Mouse (Mus musculus) midbrain, embryonic 12.5 days (tissue): ENCODE measurements at regions not wholly inside any gene's neighbourhood (a gene's known extent, or its start where the extent isn't known, plus 50 kb on each side); places are given as distances from the start of the nearest gene placed in this dataset.
A peak's percentile ranks its signal among the peaks of the same experiment; 100 is the strongest.

Source experiments
- ATAC-seq: fragments of 200-750 bp; cut with Nextera tagmentation; 2 replicates; pipeline ENCODE4 v1.8.0; 2017; ENCODE audit warnings: low read depth, moderate TSS enrichment, moderate library complexity; ENCODE audit not compliant: low FRiP score
- H3K27ac ChIP-seq: fragments of 300-500 bp; sonication (generic); replicated peaks from 2 replicates; pipeline ENCODE4 v1.5.1; 2016; ENCODE audit warnings: mild to moderate bottlenecking
- H3K27me3 ChIP-seq: fragments of 300-500 bp; sonication (generic); 2 replicates; pipeline ENCODE4 v1.6.1; 2016; ENCODE audit warnings: mild to moderate bottlenecking
- H3K36me3 ChIP-seq: fragments of 300-500 bp; sonication (generic); 2 replicates; pipeline ENCODE4 v1.6.1; 2016
- H3K4me1 ChIP-seq: fragments of 300-500 bp; sonication (generic); 2 replicates; pipeline ENCODE4 v1.6.1; 2016
- H3K4me2 ChIP-seq: fragments of 300-500 bp; sonication (generic); replicated peaks from 2 replicates; pipeline ENCODE4 v1.6.1; 2016; ENCODE audit warnings: mild to moderate bottlenecking, moderate library complexity
- H3K4me3 ChIP-seq: fragments of 300-500 bp; sonication (generic); 2 replicates; pipeline ENCODE4 v1.5.1; 2016; ENCODE audit warnings: mild to moderate bottlenecking
- H3K9ac ChIP-seq: fragments of 300-500 bp; sonication (generic); replicated peaks from 2 replicates; pipeline ENCODE4 v1.6.1; 2016; ENCODE audit warnings: mild to moderate bottlenecking, moderate library complexity
- H3K9me3 ChIP-seq: fragments of 300-500 bp; sonication (generic); 2 replicates; pipeline ENCODE4 v1.6.1; 2016; ENCODE audit warnings: mild to moderate bottlenecking
- WGBS: fragments of 180-500 bp; shearing (Covaris S2); methylation state at CpG from one replicate; pipeline ENCODE4 v1.1.7; 2016; 5-methylcytosine and 5-hydroxymethylcytosine counted together

DNA sequence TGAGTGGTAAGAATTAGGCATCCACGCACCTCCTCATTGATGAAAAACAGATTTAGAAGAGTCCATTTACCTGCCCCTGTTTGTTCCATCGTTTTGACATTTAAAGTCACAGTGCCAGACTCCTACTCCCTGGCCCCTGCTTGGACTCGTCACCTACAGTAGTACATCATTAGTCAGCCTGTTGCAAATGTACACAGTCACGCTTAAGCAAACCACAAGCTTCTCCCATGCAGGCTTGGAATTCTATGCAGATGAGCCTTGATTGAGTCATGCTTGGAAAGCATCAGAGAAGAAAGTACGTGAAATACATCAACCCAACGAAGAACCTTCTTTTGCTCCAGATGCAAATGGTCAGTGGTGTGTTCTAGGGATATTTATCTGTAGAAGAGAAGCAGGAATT, 233.8 kb downstream of the Spry2 start:
- Histone ChIP-seq H3K27me3 (no peaks in the 10 kb centered on the region), H3K36me3 (no peaks in the 10 kb centered on the region), H3K4me1 (peaks cover 14% of the 10 kb centered on the region; the same call in 1 of the 2 replicates), H3K4me2 (no peak overlapping the region), H3K4me3 (no peak overlapping the region), H3K9ac (no peak overlapping the region), H3K27ac (no peak overlapping the region), H3K9me3 (no peaks in the 10 kb centered on the region)
- WGBS, result 93% methylated on average over 6 of the region's 6 CpGs
- ATAC-seq, result no peak

DNA sequence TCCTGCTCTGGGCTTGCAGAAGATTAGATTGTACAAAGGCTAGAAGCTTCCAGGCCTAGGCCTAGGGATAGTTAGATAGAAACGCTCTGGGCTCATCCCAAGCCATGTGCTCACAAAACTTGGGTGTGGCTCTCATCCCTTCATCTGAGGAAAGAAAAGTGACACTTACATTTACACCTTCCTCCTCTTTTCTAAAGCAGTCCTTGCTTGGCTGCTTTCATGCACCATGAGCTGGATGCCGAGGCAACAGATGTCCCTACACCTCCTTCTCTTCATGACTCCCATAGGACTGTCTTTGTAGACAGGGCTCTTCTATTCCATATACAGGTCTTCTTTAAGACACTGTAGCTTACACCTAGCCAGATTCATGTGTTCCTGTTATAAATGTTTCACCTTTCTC, 238.3 kb downstream of the Spry2 start:
- Histone ChIP-seq H3K4me1 (peaks cover 6% of the 10 kb centered on the region; the same call in 1 of the 2 replicates), H3K4me2 (no peak overlapping the region), H3K36me3 (no peaks in the 10 kb centered on the region), H3K27ac (no peak overlapping the region), H3K4me3 (no peak overlapping the region), H3K9ac (no peak overlapping the region), H3K9me3 (no peaks in the 10 kb centered on the region), H3K27me3 (no peaks in the 10 kb centered on the region)
- no peak for ATAC-seq
- 95% methylated on average over 2 of the region's 2 CpGs for WGBS

DNA sequence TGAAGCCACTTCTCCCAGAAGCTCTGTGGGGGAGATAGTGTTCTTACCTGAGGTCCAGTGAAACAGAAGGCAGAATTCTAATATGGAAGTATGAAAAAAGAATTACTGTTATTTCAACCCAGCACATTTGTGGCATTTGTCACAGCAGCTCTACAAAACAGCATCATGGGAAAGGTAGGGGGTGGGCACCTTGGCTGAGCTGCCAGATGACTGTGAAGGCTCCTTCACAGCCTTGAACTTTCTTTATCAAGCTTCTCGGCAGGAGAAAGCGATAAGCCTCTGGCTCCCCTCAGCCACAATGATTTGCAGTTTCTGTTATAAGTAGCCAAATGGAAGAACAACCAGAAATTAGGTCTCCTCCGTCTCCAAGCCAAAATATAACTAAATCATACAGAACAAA, 249.5 kb downstream of the Spry2 start:
- H3K9me3 ChIP-seq, result no peaks in the 10 kb centered on the region; the same call in 1 of the 2 replicates
- H3K4me2 ChIP-seq, result no peak overlapping the region
- H3K27me3 ChIP-seq, result no peaks in the 10 kb centered on the region
- no peaks in the 10 kb centered on the region for H3K4me1 ChIP-seq
- no peak overlapping the region for H3K27ac ChIP-seq
- no peak overlapping the region for H3K4me3 ChIP-seq
- no peak overlapping the region for H3K9ac ChIP-seq
- no peak for ATAC-seq
- WGBS, result 92% methylated on average over 3 of the region's 3 CpGs
- H3K36me3 ChIP-seq, result no peaks in the 10 kb centered on the region

DNA sequence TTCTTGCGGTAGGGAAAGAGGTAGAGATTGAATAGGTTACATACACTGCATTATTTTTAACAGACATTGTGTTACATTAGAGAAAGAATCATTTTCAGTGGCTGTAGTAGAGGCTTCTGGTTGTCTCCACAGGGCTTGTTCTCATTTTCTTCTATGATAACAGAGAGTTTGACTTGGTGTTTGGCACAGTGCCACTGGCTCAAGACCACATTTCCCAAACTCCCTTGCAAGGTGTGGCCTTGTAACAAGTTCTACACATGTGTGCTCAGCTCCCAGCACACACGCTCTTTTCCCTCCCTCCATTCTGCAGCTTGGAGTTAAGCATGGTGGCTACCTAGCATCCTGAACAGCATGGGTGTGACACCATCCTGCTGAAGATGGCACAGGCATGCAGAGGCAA, 252.2 kb downstream of the Spry2 start:
- no peaks in the 10 kb centered on the region for H3K27me3 ChIP-seq
- H3K27ac ChIP-seq, result no peak overlapping the region
- H3K4me2 ChIP-seq, result no peak overlapping the region
- H3K9ac ChIP-seq, result no peak overlapping the region
- no peaks in the 10 kb centered on the region for H3K4me1 ChIP-seq
- 90% methylated on average over 2 of the region's 2 CpGs for WGBS
- H3K36me3 ChIP-seq, result no peaks in the 10 kb centered on the region
- no peak for ATAC-seq
- no peak overlapping the region for H3K4me3 ChIP-seq
- H3K9me3 ChIP-seq, result no peaks in the 10 kb centered on the region

DNA sequence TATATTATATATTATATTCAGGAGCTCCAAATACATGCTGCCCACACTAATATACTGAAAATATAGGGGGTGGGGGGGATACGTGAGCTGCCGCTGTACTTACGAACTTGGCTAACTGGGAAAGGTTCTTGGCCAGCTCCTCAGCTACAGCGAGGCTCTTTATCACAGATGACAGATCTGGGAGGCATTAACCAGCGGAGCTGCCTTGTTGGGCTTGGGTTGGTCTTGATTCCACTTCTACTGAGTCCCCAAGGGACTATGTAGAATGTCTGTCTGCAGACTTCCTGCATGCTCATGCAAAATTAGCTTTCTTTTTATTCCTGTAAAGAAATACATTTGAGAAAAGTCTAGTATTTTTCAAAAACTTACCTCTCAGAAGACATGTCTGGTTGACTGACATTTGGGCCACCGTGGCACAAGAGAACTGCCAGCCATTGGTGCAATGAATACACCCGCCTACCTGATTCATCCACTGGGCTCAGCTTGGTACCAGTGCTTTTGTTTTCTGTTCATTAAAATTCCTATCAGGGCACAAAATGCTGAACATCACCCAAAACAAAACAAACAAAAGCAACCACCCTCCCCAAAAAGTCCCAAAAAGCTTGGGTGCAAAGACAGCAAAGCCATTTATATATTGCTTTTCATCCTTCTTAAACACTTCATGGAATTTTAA, 253.2 kb downstream of the Spry2 start:
- Histone ChIP-seq H3K4me2 (no peak overlapping the region), H3K9me3 (no peaks in the 10 kb centered on the region), H3K4me1 (no peaks in the 10 kb centered on the region), H3K27me3 (no peaks in the 10 kb centered on the region), H3K27ac (no peak overlapping the region), H3K9ac (no peak overlapping the region), H3K36me3 (no peaks in the 10 kb centered on the region), H3K4me3 (no peak overlapping the region)
- ATAC-seq, result no peak
- 87% methylated on average over 7 of the region's 7 CpGs for WGBS

DNA sequence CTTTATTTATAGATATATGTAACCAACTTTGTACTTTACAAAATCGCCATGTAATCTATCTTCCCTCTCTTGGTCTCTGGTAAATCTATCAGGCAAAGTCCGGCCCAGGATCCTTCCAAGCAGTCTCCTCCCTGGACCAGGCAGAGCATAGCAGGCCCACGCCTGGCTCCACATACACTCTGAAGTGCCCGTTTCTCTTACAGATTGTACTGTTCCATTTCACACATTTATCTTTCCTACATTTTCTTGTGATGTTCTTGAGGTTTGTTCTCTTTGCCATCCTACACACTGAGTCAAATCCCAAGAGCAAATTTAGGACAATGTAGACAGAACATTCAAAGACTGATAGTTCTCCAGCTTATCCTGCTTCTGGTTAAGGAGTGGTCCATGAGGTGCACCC, 264.3 kb downstream of the Spry2 start:
- no peak for ATAC-seq
- H3K27ac ChIP-seq, result peak overlapping the region; percentile 70; the same call in 1 of the 2 replicates
- WGBS, result 86% methylated on average over 4 of the region's 4 CpGs

DNA sequence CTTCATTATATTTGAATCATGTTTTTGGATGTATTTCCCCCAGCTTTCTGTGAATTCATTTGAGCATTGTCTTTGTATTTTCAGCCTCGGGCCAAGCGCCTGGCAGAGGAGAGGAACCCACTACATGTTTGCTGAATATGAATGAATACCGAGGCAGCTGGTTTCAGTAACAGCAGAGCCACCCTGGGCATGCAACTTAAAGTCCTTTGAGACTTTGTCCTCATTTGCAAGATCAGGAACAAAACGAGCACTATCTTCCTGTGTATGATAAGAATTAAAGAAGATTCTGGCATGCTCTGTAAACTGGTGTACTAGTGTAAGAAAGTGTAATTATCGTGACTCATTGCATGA, 265.0 kb downstream of the Spry2 start:
- no peaks in the 10 kb centered on the region for H3K27me3 ChIP-seq
- H3K36me3 ChIP-seq, result no peaks in the 10 kb centered on the region
- H3K27ac ChIP-seq, result peak overlapping the region; percentile 70
- H3K9ac ChIP-seq, result no peak overlapping the region
- no peak overlapping the region for H3K4me3 ChIP-seq
- no peaks in the 10 kb centered on the region for H3K9me3 ChIP-seq
- H3K4me2 ChIP-seq, result no peak overlapping the region; the same call in 1 of the 2 replicates
- H3K4me1 ChIP-seq, result peaks cover 17% of the 10 kb centered on the region
- peak; percentile 36; the same call in 1 of the 2 replicates for ATAC-seq
- 63% methylated on average over 5 of the region's 5 CpGs for WGBS

More for the DNA sequence above, 264.3 kb downstream of the Spry2 start:
- Histone ChIP-seq H3K9ac (no peak overlapping the region), H3K36me3 (no peaks in the 10 kb centered on the region), H3K4me2 (no peak overlapping the region), H3K4me1 (peaks cover 17% of the 10 kb centered on the region), H3K27me3 (no peaks in the 10 kb centered on the region), H3K9me3 (no peaks in the 10 kb centered on the region), H3K4me3 (no peak overlapping the region)

DNA sequence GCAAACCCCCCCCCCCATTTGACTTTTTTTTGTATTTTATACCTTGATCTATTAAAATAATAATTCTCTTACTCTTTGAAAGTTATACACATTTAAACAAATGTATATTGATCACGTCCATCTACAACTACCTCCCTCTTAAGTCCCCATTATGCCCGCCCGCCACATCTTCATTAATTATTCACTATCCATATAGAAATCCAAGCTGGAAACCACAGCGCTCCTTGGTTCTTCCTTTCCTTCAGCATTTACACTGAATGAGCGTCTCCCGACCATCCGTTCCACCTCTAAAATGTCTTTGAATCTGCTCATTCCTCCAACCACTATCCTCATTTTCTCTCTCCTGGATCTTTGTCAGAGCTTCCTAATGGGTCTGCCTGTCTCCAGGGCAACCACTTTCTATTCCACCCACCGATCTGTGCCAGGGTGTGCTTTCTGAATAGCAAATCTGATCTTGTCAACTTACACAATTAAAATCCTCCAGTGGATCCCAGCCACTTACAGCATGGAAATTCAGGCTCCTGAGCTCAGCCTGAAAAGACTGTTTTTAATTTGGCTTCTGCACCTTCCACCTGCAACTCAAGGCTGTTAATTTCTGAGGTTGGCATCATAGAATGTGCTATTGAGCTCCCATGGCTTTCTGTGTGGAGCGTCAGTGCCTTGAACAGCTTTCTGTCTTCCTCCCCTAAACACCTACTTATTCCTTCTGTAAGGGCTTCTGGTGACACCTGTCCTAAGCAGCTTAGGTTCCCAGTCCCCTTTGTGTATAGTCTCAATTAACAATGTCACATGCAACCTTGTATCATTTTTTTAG, 265.5 kb downstream of the Spry2 start:
- Histone ChIP-seq H3K9ac (no peak overlapping the region), H3K27me3 (no peaks in the 10 kb centered on the region), H3K4me2 (peak overlapping the region; percentile 26), H3K27ac (peak overlapping the region; percentile 70), H3K4me1 (peaks cover 17% of the 10 kb centered on the region), H3K36me3 (no peaks in the 10 kb centered on the region), H3K9me3 (no peaks in the 10 kb centered on the region), H3K4me3 (no peak overlapping the region)
- ATAC-seq, result peak; percentile 76
- WGBS, result 41% methylated on average over 9 of the region's 9 CpGs

DNA sequence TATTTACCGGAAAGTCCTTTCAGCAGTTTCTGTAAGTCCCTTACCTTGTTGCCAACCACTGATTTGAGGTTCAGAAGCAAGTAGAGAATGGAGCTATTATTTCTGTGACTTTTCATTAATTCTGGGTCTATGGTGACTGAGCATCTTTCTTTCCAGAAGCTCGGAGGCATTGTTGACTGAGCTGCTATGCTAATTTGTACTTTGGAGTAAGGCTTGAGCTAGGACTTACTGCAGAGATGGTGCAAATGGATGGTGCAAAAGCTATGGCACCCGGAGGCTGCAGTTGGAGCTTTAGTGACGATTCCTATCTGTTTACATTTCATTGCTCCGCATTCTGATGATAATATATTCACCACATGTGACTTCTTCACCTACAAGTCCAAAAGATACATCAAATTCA, 266.2 kb downstream of the Spry2 start:
- H3K4me3 ChIP-seq, result no peak overlapping the region
- peak overlapping the region; percentile 70; the same call in 1 of the 2 replicates for H3K27ac ChIP-seq
- H3K4me2 ChIP-seq, result no peak overlapping the region
- no peaks in the 10 kb centered on the region for H3K27me3 ChIP-seq
- H3K4me1 ChIP-seq, result peaks cover 17% of the 10 kb centered on the region
- 63% methylated on average over 5 of the region's 5 CpGs for WGBS
- no peaks in the 10 kb centered on the region for H3K36me3 ChIP-seq
- H3K9me3 ChIP-seq, result no peaks in the 10 kb centered on the region
- 0 out of 2 replicates have a peak, but pooled peaks have one; percentile 13 for ATAC-seq
- no peak overlapping the region for H3K9ac ChIP-seq

DNA sequence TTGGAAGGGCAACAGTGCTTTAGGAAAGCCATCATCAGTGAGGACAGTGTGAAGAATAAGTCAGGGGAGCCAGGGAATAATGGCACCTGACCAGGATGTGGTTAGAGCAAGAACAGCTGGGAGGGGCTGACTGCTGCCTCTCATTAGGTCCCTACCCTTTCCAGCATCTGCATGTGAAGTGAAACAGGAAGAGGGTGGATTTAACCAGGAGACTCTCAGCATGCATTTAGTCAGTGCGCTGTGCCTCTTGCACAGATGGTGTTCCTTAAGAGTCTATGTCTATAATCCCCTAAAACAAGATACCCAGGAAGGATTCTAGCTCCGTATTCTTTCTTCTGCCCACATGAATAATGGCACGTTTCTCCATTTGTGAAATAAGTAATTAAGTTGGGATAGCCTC, 267.9 kb downstream of the Spry2 start:
- ATAC-seq, result no peak
- no peak overlapping the region for H3K4me2 ChIP-seq
- no peaks in the 10 kb centered on the region for H3K36me3 ChIP-seq
- H3K9ac ChIP-seq, result no peak overlapping the region
- H3K4me1 ChIP-seq, result peaks cover 17% of the 10 kb centered on the region
- H3K27me3 ChIP-seq, result no peaks in the 10 kb centered on the region
- 72% methylated on average over 3 of the region's 3 CpGs for WGBS
- H3K4me3 ChIP-seq, result no peak overlapping the region
- H3K27ac ChIP-seq, result no peak overlapping the region
- no peaks in the 10 kb centered on the region for H3K9me3 ChIP-seq

DNA sequence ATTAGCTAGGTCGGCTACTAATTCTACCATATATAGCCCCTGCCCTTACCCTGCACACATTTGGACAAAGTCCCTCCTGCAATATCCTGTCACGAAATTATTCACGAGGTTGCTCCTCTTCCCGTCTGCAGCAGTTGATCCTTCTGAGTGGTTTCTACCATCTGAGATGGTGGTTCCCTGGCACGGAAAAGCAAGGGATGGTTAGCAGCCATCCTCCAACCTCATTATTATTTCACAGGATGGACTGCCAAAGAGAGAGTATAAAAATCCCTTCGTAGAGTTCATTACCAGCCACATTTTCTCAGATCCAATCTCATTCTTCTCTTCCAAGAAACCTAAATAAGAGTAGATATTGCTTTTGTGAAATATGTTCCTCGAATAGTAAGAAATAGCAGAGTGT, 272.2 kb downstream of the Spry2 start:
- H3K36me3 ChIP-seq, result no peaks in the 10 kb centered on the region
- no peaks in the 10 kb centered on the region for H3K27me3 ChIP-seq
- no peaks in the 10 kb centered on the region for H3K9me3 ChIP-seq
- no peaks in the 10 kb centered on the region for H3K4me1 ChIP-seq
- H3K27ac ChIP-seq, result no peak overlapping the region
- no peak overlapping the region for H3K4me2 ChIP-seq
- 83% methylated on average over 7 of the region's 7 CpGs for WGBS
- no peak for ATAC-seq
- H3K4me3 ChIP-seq, result no peak overlapping the region
- no peak overlapping the region for H3K9ac ChIP-seq

DNA sequence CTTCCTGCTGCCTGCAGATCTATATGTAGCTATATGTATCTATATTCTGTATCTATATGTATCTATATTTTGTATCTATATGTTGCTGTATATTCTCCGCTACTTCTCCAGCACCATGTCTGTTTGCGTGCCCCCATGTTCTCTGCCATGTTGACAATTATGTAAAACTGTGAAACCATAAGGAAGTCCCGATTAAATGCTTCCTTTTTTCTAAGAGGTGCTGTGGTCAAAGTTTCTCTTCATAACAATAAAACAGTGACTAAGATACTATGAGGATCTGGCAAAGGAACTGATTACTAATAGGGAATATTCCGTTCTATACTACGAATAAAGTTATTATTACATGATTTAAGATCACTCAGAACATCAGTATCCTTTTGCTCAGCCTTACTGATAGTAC, 274.5 kb downstream of the Spry2 start:
- WGBS, result 91% methylated on average over 5 of the region's 5 CpGs
- no peak for ATAC-seq
- no peak overlapping the region for H3K27ac ChIP-seq
- H3K9me3 ChIP-seq, result no peaks in the 10 kb centered on the region
- no peak overlapping the region for H3K4me2 ChIP-seq
- no peak overlapping the region for H3K9ac ChIP-seq
- no peaks in the 10 kb centered on the region for H3K4me1 ChIP-seq
- H3K27me3 ChIP-seq, result no peaks in the 10 kb centered on the region
- H3K36me3 ChIP-seq, result no peaks in the 10 kb centered on the region
- no peak overlapping the region for H3K4me3 ChIP-seq
